Mouse (Mus musculus): ENCODE results near the gene Myh3.

The Myh3 gene

GRCm38 (mm10) chr11:67078000-67078399 lies at the start of gene Myh3:
Myh3 (plus strand) TSS chr11:67078300.
- no peak for DNase-seq (ENCODE audit: low spot score)

- DNase-seq (ENCODE audit: low spot score) = no peak
These were observed 47.0 kb upstream of the Myh3 start for GRCm38 (mm10) chr11:67030904-67031602.

DNA sequence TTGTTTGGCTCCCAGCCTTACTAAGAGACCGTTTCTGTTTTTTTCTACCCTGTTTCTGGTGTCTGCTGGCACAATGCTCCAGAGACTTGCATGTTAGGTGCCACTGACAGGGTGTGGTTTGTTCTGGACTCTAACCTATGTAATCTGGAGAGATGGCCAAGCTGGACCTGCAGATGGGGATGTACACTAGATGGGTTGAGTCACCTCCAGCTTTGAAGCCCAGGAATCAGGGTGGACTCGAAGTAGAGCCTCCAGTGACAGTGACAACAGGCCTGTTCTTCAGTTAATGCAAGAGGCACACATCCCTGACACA lies 46.5 kb upstream of the Myh3 start:
- DNase-seq (ENCODE audit: low spot score) = no peak

DNA sequence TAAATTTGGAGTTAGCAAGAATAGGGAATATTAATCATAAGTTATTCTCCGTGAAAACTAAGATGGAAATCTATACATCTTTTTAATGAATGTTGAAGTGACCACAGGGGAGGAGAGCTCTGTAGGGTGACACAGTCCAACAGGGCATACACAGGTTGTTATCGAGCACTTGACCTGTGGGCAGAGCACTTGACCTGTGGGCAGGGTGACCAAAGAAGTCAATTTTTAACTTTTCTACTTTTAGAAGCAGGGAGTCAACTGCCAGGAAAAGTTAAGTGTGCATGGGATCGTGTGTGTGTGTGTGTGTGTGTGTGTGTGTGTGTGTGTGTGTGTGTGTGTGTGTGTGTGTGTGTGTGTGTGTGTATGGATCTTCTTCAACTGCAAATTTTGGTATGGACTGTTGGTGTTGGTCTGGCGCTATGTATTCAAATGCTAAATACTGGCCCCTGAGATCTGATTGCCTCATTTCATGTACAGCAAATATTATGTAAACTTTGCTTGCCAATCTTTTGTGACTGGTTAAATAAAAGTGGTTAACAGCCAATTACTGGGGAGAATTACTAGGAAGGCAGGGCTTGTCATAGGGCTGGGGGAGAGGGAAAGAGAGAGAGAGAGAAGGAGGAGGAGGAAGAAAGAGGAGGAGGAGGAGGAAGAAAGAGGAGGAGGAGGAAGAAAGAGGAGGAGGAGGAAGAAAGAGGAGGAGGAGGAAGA lies 43.2 kb upstream of the Myh3 start:
- DNase-seq (ENCODE audit: low spot score) = no peak

GRCm38 (mm10) chr11:67036229-67036628 lies 41.9 kb upstream of the Myh3 start:
- DNase-seq (ENCODE audit: low spot score) = no peak

GRCm38 (mm10) chr11:67036892-67037291 lies 41.2 kb upstream of the Myh3 start:
- DNase-seq (ENCODE audit: low spot score) = no peak

DNA sequence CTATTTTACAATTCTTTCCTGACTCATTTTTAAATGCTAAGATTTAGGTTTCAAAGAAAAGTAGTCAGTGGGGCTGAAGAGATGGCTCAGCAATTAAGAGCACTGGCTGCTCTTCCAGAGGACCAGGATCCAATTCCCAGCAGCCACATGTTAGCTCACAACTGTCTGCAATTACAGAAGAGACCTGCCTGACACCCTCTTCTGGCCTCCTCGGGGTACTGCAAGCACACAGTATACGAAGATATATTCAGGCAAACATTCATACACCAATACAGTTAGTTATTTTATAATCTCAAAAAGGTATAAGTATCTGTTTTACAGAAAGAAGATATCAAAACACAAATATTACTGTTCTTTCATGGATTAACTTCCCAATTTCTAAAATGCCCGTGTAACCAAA lies 38.3 kb upstream of the Myh3 start:
- no peak for DNase-seq (ENCODE audit: low spot score)

DNA sequence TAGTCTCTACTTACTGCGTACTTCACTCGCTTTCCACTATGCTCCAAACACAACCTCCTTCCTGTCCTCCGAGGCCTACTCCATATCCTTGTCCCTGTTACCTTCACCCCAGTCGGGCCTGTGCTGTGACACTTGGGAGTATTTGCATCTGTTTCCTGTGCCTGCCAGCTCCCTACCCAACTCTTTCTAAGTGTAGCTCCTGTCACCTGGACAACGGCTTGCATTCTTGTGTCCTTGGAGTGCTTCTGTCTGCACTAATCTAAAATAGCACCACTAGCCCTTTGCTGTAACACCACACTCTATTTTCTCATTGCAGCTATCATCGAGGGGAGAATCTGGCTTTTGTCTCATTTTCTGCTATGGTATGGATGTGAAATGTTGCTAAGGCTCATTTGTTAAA lies 37.6 kb upstream of the Myh3 start:
- DNase-seq (ENCODE audit: low spot score) = no peak

DNA sequence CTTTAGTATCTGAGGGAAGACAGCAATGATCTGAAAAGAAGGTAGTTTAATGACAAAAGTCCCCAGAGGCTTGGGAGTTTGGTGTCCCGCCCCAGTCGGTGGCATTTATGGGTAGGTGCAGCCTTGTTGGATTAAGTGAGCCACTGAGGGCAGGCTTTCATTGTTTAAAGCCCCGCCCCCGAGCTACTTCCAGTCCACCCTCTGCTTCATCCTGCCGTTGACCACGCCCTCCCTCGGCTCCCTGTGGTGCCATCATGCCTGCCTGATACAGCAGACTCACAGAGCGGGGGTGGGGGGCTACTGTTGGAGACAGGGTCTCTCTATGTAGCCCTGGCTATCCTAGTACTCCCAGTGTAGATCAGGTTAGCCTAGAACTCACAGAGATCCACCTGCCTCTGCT lies 35.1 kb upstream of the Myh3 start:
- DNase-seq (ENCODE audit: low spot score) = no peak

DNA sequence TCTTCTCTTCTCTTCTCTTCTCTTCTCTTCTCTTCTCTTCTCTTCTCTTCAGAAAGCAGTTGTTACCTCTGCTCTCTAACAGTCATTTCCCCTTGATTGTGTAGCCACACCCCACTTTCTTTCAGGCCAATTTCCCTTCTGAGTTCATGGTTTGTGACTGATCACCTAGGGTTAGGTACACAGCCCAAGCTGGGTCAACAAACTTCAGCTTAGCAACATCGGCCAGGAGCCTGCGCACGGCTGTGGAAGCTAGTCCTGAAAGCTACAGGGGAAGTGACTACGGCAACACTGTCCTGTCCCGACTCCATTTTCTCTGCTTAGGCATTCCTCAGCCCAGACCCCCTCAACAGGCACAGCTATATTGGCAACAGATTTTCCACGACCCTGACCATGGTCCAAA lies 33.1 kb upstream of the Myh3 start:
- no peak for DNase-seq (ENCODE audit: low spot score)

DNA sequence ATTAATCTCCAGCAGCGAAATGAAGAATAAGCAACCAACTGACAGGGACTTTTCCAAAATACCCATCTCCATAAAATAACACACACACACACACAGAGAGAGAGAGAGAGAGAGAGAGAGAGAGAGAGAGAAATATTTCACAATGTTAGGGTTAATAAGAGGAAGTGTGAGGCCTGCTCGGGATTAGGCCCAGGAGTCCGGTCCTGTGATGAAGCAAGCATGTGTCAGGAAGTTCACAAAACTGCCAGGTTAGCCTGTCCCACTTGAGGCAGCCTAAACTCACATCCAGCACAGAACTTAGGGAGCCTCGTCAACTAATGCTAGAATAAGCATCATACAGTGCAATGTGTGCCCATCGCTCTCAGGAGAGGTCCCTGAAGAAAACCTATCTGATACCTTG lies 30.9 kb upstream of the Myh3 start:
- DNase-seq (ENCODE audit: low spot score) = no peak

DNA sequence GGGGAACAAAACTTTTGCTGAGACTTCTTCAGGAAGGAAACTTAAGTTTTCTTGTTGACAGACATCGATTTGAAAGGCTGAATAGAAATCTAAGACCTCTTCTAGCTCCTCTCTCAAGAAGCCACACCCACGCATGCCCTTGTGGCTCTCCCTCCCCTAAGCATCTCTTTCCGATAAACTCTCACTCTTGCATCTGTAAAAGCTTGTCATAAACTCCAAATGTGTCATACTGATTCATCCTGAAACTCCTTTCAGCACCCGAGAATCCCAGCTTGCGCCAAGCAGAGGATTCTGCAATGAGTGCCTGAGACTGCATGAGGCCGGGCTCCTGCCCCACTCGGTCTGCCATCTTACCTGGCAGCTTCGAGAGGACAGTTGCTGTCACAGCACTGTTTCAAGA lies 29.6 kb upstream of the Myh3 start:
- no peak for DNase-seq (ENCODE audit: low spot score)

- no peak for DNase-seq (ENCODE audit: low spot score)
These were observed 28.8 kb upstream of the Myh3 start for GRCm38 (mm10) chr11:67049256-67049655.

DNA sequence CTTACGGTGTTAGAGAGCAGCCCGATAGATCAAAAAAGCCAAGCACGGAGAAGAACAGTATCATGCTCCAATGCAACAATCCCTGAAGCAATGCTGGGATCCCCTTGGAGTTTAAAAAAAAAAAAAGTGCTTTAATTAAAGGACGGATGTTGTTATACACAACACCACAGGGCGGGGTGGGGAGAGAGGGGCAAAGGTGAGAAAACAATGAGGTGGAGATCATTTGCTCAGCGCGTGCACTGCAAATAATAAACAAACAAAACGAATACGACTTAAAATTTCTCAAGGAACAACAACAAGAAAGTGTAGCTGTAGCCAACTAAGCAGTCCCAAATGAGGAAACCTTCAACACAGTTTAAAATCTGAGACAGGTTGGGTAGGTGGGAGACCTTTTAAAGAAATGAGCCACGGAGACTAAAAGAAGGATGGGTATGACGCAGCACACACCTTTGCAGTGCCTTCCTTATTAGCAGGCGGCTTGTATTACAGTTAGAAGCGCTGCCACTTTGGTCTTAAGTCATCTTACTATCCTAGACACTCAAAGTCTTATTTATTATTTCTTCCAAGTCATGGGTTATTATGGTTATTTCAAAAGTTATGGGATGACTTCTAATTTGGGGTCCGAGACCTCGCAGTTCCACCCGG lies 26.3 kb upstream of the Myh3 start:
- no peak for DNase-seq (ENCODE audit: low spot score)

- DNase-seq (ENCODE audit: low spot score) = peak; percentile 81
These were observed 25.7 kb upstream of the Myh3 start, which contains the start of the genes Adprm and Sco1 for GRCm38 (mm10) chr11:67052321-67052952. Adprm (minus strand) TSS chr11:67052594. Sco1 (plus strand) TSS chr11:67052670.

GRCm38 (mm10) chr11:67054754-67055365 lies 23.2 kb upstream of the Myh3 start:
- no peak for DNase-seq (ENCODE audit: low spot score)

DNA sequence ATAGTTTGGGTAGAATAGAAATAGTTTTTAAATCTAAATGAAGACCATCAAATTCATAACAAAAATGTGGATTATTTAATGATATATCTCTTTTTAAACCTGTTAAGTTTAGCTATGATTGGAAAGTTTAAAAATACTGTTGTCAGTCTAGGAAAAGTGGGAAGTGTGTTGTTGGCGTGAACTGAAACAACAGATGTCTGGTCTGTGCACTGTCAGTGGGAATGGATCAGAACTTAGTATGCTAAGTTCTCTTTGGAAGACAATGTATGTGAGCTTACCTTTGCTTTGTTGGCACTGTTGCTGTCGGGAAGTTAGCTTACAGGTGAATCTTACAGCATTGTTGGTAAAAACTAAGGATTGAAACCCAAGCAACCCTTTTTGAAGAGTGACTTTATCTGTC lies 16.8 kb upstream of the Myh3 start:
- DNase-seq (ENCODE audit: low spot score) = no peak

DNA sequence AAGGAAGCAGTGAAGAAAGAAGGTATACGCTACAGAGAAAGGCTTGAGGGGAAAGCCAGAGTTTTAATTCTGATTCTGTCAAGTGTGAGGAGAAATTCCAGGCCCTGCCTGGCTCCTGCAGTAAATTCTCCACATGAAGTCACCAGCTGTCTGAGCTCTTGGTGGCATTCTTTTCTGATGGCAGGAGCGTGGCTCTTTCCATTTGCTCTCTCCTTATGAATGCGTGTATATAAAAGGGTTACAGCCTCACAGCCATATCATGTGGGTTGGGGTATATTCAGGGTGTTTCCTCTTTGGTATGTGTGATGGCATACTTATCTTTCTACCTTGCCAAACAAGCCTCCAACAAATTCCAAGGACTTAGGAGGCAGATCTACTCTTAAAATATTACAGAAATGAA lies 15.4 kb upstream of the Myh3 start:
- DNase-seq (ENCODE audit: low spot score) = peak; percentile 32

DNA sequence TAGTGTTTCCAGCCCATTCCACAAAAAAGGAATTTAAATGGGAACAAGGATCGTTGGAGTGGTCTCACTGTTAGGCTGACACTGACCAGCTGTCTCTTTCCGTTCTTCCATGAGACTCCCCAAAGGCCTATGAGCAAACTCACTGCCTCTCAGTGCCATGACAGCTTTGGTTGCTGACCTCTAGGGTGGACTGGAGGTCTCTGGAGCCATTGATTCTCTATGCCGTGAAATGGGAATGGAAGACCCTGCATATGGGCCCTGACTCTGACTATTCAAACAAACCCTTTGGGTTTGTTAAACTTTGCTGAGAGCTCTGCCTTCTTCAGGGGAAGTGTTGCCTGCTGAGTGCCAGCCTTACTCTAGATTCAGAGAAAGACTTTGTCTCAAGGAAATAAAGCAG lies 10.4 kb upstream of the Myh3 start:
- DNase-seq (ENCODE audit: low spot score) = no peak

- DNase-seq (ENCODE audit: low spot score) = no peak
These were observed 5.4 kb upstream of the Myh3 start for GRCm38 (mm10) chr11:67072615-67073130.

- DNase-seq (ENCODE audit: low spot score) = no peak
These were observed 3.1 kb upstream of the Myh3 start for GRCm38 (mm10) chr11:67075036-67075435.

DNA sequence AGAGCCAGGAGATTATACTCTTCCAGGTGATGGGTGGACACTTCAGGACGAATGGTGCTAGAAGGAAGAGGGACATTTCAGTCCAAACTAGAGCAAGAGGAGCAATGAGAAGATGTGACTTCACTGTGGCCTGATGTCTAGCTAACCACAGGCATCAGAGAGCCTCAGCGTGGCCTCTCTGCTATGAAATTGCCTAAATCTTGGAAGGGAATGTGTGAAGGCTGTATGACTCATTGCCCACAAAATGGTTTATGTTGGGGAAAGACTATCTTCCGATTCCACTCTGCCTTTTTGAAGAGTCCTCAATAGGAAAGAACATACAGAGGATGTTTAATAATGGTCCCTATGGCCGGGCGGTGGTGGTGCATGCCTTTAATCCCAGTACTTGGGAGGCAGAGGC lies 1.3 kb upstream of the Myh3 start:
- no peak for DNase-seq (ENCODE audit: low spot score)

Measured in left cerebral cortex, adult 11 months (tissue).